22 mouse cellular contexts compared by ENCODE assay signal in genomic region chr8:122101816-122102215, GRCm38 (mm10).
DNase-seq lines count a peak whose midpoint lies in the region; ATAC-seq and TF ChIP-seq lines count a peak whose summit lies in the region.
"Had no signal": no experiment of that assay in that cellular context is flagged by ENCODE, and none has a peak within 500 bp of the region (broad histone marks: within the 10 kb centered on the region; RNA-seq: fewer than 3 reads in every experiment).

No protein-coding gene starts in this region.

- H3K4me3 ChIP-seq in gastrocnemius, adult 2 months: no peak overlapping the region
- H3K4me3 ChIP-seq in hindbrain, embryonic 14.5 days (replicated peaks; ENCODE audit: low read length): no peak overlapping the region
- H3K4me3 ChIP-seq in hindbrain, postnatal 0 days (ENCODE audit: low read length): no peak overlapping the region
- H3K4me3 ChIP-seq in embryonic facial prominence, embryonic 10.5 days: no peak overlapping the region
- H3K4me3 ChIP-seq in forebrain, embryonic 11.5 days (ENCODE audit: low read depth, low read length): no peak overlapping the region
- H3K4me3 ChIP-seq: forebrain, embryonic 13.5 days; layer of hippocampus, adult 2 months; liver, embryonic 12.5 days; neural tube, embryonic 12.5 days had no signal

- 0 out of 2 replicates have a peak overlapping the region, but pooled peaks have one; percentile 11 for H3K9ac ChIP-seq in hindbrain, embryonic 14.5 days
- H3K9ac ChIP-seq in hindbrain, postnatal 0 days (replicated peaks; ENCODE audit: low read length): no peak overlapping the region
- no peak overlapping the region for H3K9ac ChIP-seq in forebrain, embryonic 11.5 days (ENCODE audit: low read length)
- H3K9ac ChIP-seq: forebrain, embryonic 13.5 days; liver, embryonic 12.5 days; neural tube, embryonic 12.5 days had no signal

- H3K27ac ChIP-seq in gastrocnemius, adult 2 months: peak overlapping the region; percentile 63
- no peak overlapping the region for H3K27ac ChIP-seq in hindbrain, embryonic 14.5 days
- H3K27ac ChIP-seq in hindbrain, postnatal 0 days: no peak overlapping the region
- H3K27ac ChIP-seq in embryonic facial prominence, embryonic 10.5 days (replicated peaks): peak overlapping the region; percentile 11; the same call in 1 of the 2 replicates
- no peak overlapping the region for H3K27ac ChIP-seq in forebrain, embryonic 11.5 days (ENCODE audit: low read depth, low read length)
- H3K27ac ChIP-seq: forebrain, embryonic 13.5 days; layer of hippocampus, adult 2 months; liver, embryonic 12.5 days; neural tube, embryonic 12.5 days had no signal

- H3K9me3 ChIP-seq in hindbrain, embryonic 14.5 days (ENCODE audit: control insufficient read depth, low read length): no peaks in the 10 kb centered on the region
- no peaks in the 10 kb centered on the region for H3K9me3 ChIP-seq in hindbrain, postnatal 0 days (ENCODE audit: low read length)
- no peaks in the 10 kb centered on the region for H3K9me3 ChIP-seq in embryonic facial prominence, embryonic 10.5 days
- no peaks in the 10 kb centered on the region for H3K9me3 ChIP-seq in forebrain, embryonic 11.5 days (ENCODE audit: control insufficient read depth, low read length)
- H3K9me3 ChIP-seq: forebrain, embryonic 13.5 days; liver, embryonic 12.5 days; neural tube, embryonic 12.5 days had no signal

- no peak for ATAC-seq in hindbrain, embryonic 14.5 days (ENCODE audit: low FRiP score)
- no peak for ATAC-seq in hindbrain, postnatal 0 days
- ATAC-seq in cerebellum, adult (ENCODE audit: insufficient number of reproducible peaks, low FRiP score, low TSS enrichment): no peak
- ATAC-seq in forebrain, embryonic 11.5 days (replicated peaks; ENCODE audit: low FRiP score): no peak
- ATAC-seq: CD4-positive, CD25-positive, alpha-beta regulatory T cell, adult 4 months; forebrain, embryonic 13.5 days; liver, embryonic 12.5 days had no signal

- 49% methylated on average over 5 of the region's 5 CpGs for WGBS in hindbrain, embryonic 14.5 days
- 51% methylated on average over 5 of the region's 5 CpGs for WGBS in hindbrain, postnatal 0 days
- 75% methylated on average over 5 of the region's 5 CpGs for WGBS in embryonic facial prominence, embryonic 10.5 days
- 60% methylated on average over 5 of the region's 5 CpGs for WGBS in forebrain, embryonic 11.5 days

- H3K27me3 ChIP-seq in hindbrain, embryonic 14.5 days (ENCODE audit: control insufficient read depth, insufficient read depth, low read length): no peaks in the 10 kb centered on the region
- no peaks in the 10 kb centered on the region for H3K27me3 ChIP-seq in hindbrain, postnatal 0 days (ENCODE audit: insufficient read depth, low read length)
- H3K27me3 ChIP-seq in embryonic facial prominence, embryonic 10.5 days (replicated peaks; ENCODE audit: low read depth, poor library complexity, severe bottlenecking): no peaks in the 10 kb centered on the region; the same call in 1 of the 2 replicates
- H3K27me3 ChIP-seq in forebrain, embryonic 11.5 days (ENCODE audit: control insufficient read depth, insufficient read depth, low read length): no peaks in the 10 kb centered on the region
- H3K27me3 ChIP-seq: forebrain, embryonic 13.5 days; neural tube, embryonic 12.5 days had no signal

- H3K4me2 ChIP-seq in hindbrain, embryonic 14.5 days (replicated peaks): no peak overlapping the region
- H3K4me2 ChIP-seq in hindbrain, postnatal 0 days (ENCODE audit: low read depth, low read length): no peak overlapping the region
- H3K4me2 ChIP-seq in forebrain, embryonic 11.5 days (ENCODE audit: low read depth, low read length, severe bottlenecking): no peak overlapping the region
- H3K4me2 ChIP-seq: forebrain, embryonic 13.5 days; heart, embryonic 11.5 days; liver, embryonic 12.5 days; neural tube, embryonic 12.5 days had no signal

- no peak for DNase-seq in gastrocnemius, adult 2 months
- no peak for DNase-seq in gastrocnemius, postnatal 4 days (ENCODE audit: low spot score in 2 of 2)
- no peak for DNase-seq in hindbrain, embryonic 14.5 days (ENCODE audit: low spot score)
- DNase-seq in hindbrain, postnatal 0 days (ENCODE audit: low spot score): no peak
- DNase-seq in embryonic facial prominence, embryonic 10.5 days (ENCODE audit: low spot score): no peak
- peak; percentile 72 for DNase-seq in fibroblast of lung, adult 2 months (ENCODE audit: low read depth)
- no peak for DNase-seq in forebrain, embryonic 11.5 days (ENCODE audit: low spot score)
- DNase-seq: cerebellum, adult 2 months; gastrocnemius, postnatal 14 days; kidney, adult 8-10 months; kidney, postnatal 14 days; lung, adult 2 months; lung, postnatal 36 days; right cerebral cortex, adult 18-20 months; thymus, adult 2 months had no signal

- intact Hi-C loops in gastrocnemius, adult 2 months (cut with DNase I): no loop called here

- peaks cover 14% of the 10 kb centered on the region for H3K4me1 ChIP-seq in hindbrain, embryonic 14.5 days (replicated peaks; ENCODE audit: control insufficient read depth, insufficient read depth, low read length)
- H3K4me1 ChIP-seq in hindbrain, postnatal 0 days (ENCODE audit: insufficient read depth, low read length): peaks cover 14% of the 10 kb centered on the region; the same call in 1 of the 2 replicates
- peaks cover 38% of the 10 kb centered on the region for H3K4me1 ChIP-seq in embryonic facial prominence, embryonic 10.5 days
- H3K4me1 ChIP-seq in forebrain, embryonic 11.5 days (replicated peaks; ENCODE audit: control insufficient read depth, insufficient read depth, low read length): no peaks in the 10 kb centered on the region

- no peaks in the 10 kb centered on the region for H3K36me3 ChIP-seq in hindbrain, embryonic 14.5 days (replicated peaks; ENCODE audit: control insufficient read depth, insufficient read depth)
- no peaks in the 10 kb centered on the region for H3K36me3 ChIP-seq in hindbrain, postnatal 0 days (ENCODE audit: insufficient read depth, low read length)
- H3K36me3 ChIP-seq in embryonic facial prominence, embryonic 10.5 days (replicated peaks): no peaks in the 10 kb centered on the region
- H3K36me3 ChIP-seq in forebrain, embryonic 11.5 days (ENCODE audit: control insufficient read depth, insufficient read depth, low read length): no peaks in the 10 kb centered on the region
- H3K36me3 ChIP-seq: liver, embryonic 12.5 days; neural tube, embryonic 12.5 days had no signal

- no peak for TF ChIP-seq CTCF in gastrocnemius, adult 2 months (IDR thresholded peaks at IDR 0.05)
- TF ChIP-seq CTCF in hindbrain, postnatal 0 days (IDR thresholded peaks at IDR 0.05; ENCODE audit: low read depth): no peak

Comparison
In these comparisons a context has a peak if more than half of its experiments do, and no peak if none do; other contexts are left out.
1. H3K27ac ChIP-seq: peak in gastrocnemius, adult 2 months (single experiment) and embryonic facial prominence, embryonic 10.5 days (single experiment); none in hindbrain, embryonic 14.5 days (single experiment), hindbrain, postnatal 0 days (single experiment) and forebrain, embryonic 11.5 days (single experiment).